Mouse (Mus musculus) testis, adult 2 months (tissue): Measurements from ENCODE around the gene Chmp4b.

Experiments used
- CTCF ChIP-seq: fragments of 200-500 bp; IDR thresholded peaks from 2 replicates; pipeline ENCODE4 v1.5.1; 2012; ENCODE audit warnings: low read depth, mild to moderate bottlenecking, inconsistent platforms, low read length, moderate library complexity; ENCODE audit not compliant: control insufficient read depth, insufficient read depth, insufficient replicate concordance
- POLR2A ChIP-seq: fragments of 200-500 bp; IDR thresholded peaks from 2 replicates; pipeline ENCODE4 v1.6.1; 2012; ENCODE audit warnings: low read depth, mild to moderate bottlenecking, inconsistent platforms, low read length, moderate library complexity; ENCODE audit not compliant: control insufficient read depth

DNA sequence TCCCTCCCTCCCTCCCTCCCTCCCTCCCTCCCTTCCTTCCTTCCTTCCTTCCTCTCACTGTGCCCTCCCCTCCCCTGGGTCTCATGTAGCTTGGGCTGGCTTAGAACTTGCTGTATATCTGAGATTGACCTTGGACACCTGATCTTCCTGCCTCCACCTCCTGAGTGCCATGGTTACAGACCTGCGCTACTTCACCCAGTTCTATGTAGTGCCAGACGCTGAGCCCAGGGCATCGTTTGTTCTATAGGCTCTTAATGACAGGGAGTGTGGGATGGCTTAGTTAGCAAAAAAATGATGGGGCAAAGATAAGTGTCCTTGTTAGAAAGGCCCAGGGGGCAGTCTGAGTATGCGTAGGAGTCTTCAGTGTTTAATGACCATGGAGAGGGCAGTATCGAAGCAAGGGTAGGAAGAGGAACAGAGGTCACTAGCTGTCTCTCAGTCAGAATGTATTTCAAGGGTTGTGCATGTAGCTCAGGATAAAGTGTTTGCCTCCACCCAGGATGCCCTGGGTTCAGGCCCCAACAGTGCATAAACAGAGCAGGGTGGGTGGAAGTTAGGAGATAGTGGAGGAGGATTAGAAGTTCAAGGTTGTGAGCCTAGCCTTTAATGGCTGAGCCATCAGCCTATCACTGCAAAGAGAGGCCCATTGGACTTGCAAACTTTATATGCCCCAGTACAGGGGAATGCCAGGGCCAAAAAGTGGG, 18.3 kb upstream of the Chmp4b start:
- TF ChIP-seq CTCF = no peak
- no peak for TF ChIP-seq POLR2A
